Mouse (Mus musculus) megakaryocyte, embryonic 14.5 days (primary cell): ENCODE results near the gene Rps8.

Experiments
- FLI1 ChIP-seq: IDR thresholded peaks from 2 replicates; pipeline ENCODE4 v1.6.1; 2012; ENCODE audit warnings: low read length, inconsistent platforms, mixed read lengths
- GATA1 ChIP-seq: IDR thresholded peaks from 3 replicates; pipeline ENCODE4 v1.6.1; 2012; ENCODE audit warnings: mixed read lengths, low read length, inconsistent platforms, borderline replicate concordance

GRCm38 (mm10) chr4:117109330-117109729 is 46.7 kb downstream of the Rps8 start:
- TF ChIP-seq GATA1 (no peak), FLI1 (no peak)
